Mouse (Mus musculus) limb, embryonic 11.5 days (tissue): ENCODE measurements around the gene Dnajb12. TPM values are rescaled to one million over a fixed set of nuclear protein-coding genes. Genes with fewer than 3 reads are reported as not detected.
A peak's percentile ranks its signal among the peaks of the same experiment; 100 is the strongest.
"Not testable (repeated sequence)": the region's sequence is repeated elsewhere in the genome, so short reads cannot be mapped to it uniquely, and the experiment has no call there.

Experiments
- ATAC-seq: fragments of 200-750 bp; cut with Nextera tagmentation; 2 replicates; pipeline ENCODE4 v1.8.0; 2017; ENCODE audit warnings: low read depth; ENCODE audit not compliant: insufficient number of reproducible peaks, low FRiP score, low TSS enrichment
- DNase-seq: peaks from one replicate; pipeline ENCODE4 v3.0.0-alpha.2; 2015; ENCODE audit warnings: low spot score
- H3K27ac ChIP-seq: fragments of 300-500 bp; sonication (generic); replicated peaks from 2 replicates; pipeline ENCODE4 v1.5.1; 2014; ENCODE audit warnings: low read depth, mild to moderate bottlenecking, low read length
- H3K27me3 ChIP-seq: fragments of 300-500 bp; sonication (generic); 2 replicates; pipeline ENCODE4 v1.6.1; 2014; ENCODE audit warnings: mild to moderate bottlenecking, low read length, mixed read lengths; ENCODE audit not compliant: control insufficient read depth, insufficient read depth
- H3K36me3 ChIP-seq: fragments of 300-500 bp; sonication (generic); 2 replicates; pipeline ENCODE4 v1.6.1; 2014; ENCODE audit warnings: mild to moderate bottlenecking, low read length, moderate library complexity, mixed read lengths; ENCODE audit not compliant: control insufficient read depth, insufficient read depth
- H3K4me1 ChIP-seq: fragments of 300-500 bp; sonication (generic); 2 replicates; pipeline ENCODE4 v1.6.1; 2014; ENCODE audit warnings: low read length, mixed read lengths; ENCODE audit not compliant: control insufficient read depth, insufficient read depth
- H3K4me2 ChIP-seq: fragments of 300-500 bp; sonication (generic); 2 replicates; pipeline ENCODE4 v1.6.1; 2014; ENCODE audit warnings: low read depth, mild to moderate bottlenecking, moderate library complexity; ENCODE audit not compliant: severe bottlenecking
- H3K4me3 ChIP-seq: fragments of 300-500 bp; sonication (generic); 2 replicates; pipeline ENCODE4 v1.5.1; 2014; ENCODE audit warnings: low read depth, low read length
- H3K9ac ChIP-seq: fragments of 300-500 bp; sonication (generic); 2 replicates; pipeline ENCODE4 v1.6.1; 2014; ENCODE audit warnings: mild to moderate bottlenecking, low read length
- H3K9me3 ChIP-seq: fragments of 300-500 bp; sonication (generic); 2 replicates; pipeline ENCODE4 v1.6.1; 2016; ENCODE audit warnings: low read length; ENCODE audit not compliant: control insufficient read depth
- WGBS: fragments of 180-500 bp; shearing (Covaris S2); extraction: QIAGEN DNeasy Blood & Tissue Kit; methylation state at CpG from one replicate; pipeline ENCODE4 v1.1.7; 2014; 5-methylcytosine and 5-hydroxymethylcytosine counted together
- polyA plus RNA-seq: library from polyadenylated mRNA; unstranded; fragments of >200 nt; fragmentation: Nextera tagmentation; extraction: Ambion mirVana; gene quantifications from 2 replicates; pipeline ENCODE4 v1.2.1, GENCODE M21; 2014

Dnajb12 gene
- polyA plus RNA-seq, 1 experiment from 2014 or later, result 23.8 TPM

GRCm38 (mm10) chr10:59863620-59864019, 15.7 kb upstream of the Dnajb12 start:
- Histone ChIP-seq H3K9me3 (no peaks in the 10 kb centered on the region), H3K36me3 (no peaks in the 10 kb centered on the region), H3K27ac (no peak overlapping the region), H3K9ac (no peak overlapping the region), H3K4me1 (no peaks in the 10 kb centered on the region), H3K4me3 (no peak overlapping the region), H3K4me2 (no peak overlapping the region), H3K27me3 (no peaks in the 10 kb centered on the region)
- ATAC-seq, result no peak
- DNase-seq, result no peak
- 34% methylated on average over 4 of the region's 4 CpGs for WGBS

GRCm38 (mm10) chr10:59864232-59864875, 15.0 kb upstream of the Dnajb12 start:
- no peaks in the 10 kb centered on the region for H3K27me3 ChIP-seq
- DNase-seq (no peak), ATAC-seq (no peak)
- no peaks in the 10 kb centered on the region for H3K36me3 ChIP-seq
- no peaks in the 10 kb centered on the region for H3K9me3 ChIP-seq
- H3K27ac ChIP-seq, result no peak overlapping the region
- WGBS, result 83% methylated on average over 19 of the region's 19 CpGs
- H3K4me2 ChIP-seq, result no peak overlapping the region
- H3K4me1 ChIP-seq, result no peaks in the 10 kb centered on the region
- H3K4me3 ChIP-seq, result no peak overlapping the region
- no peak overlapping the region for H3K9ac ChIP-seq

GRCm38 (mm10) chr10:59864884-59865726, 14.3 kb upstream of the Dnajb12 start:
- WGBS, result 32% methylated on average over 13 of the region's 13 CpGs
- DNase-seq (peak; percentile 95), ATAC-seq (peak; percentile 53; the same call in 1 of the 2 replicates)
- Histone ChIP-seq H3K4me2 (no peak overlapping the region), H3K27ac (no peak overlapping the region), H3K9me3 (no peaks in the 10 kb centered on the region), H3K27me3 (no peaks in the 10 kb centered on the region), H3K9ac (no peak overlapping the region), H3K36me3 (no peaks in the 10 kb centered on the region), H3K4me1 (no peaks in the 10 kb centered on the region), H3K4me3 (no peak overlapping the region)

GRCm38 (mm10) chr10:59868266-59868665, 11.1 kb upstream of the Dnajb12 start:
- Histone ChIP-seq H3K9me3 (no peaks in the 10 kb centered on the region), H3K9ac (no peak overlapping the region), H3K36me3 (no peaks in the 10 kb centered on the region), H3K4me2 (no peak overlapping the region), H3K27me3 (no peaks in the 10 kb centered on the region), H3K4me1 (no peaks in the 10 kb centered on the region), H3K27ac (no peak overlapping the region), H3K4me3 (no peak overlapping the region)
- WGBS, result 70% methylated on average over 11 of the region's 11 CpGs
- DNase-seq (no peak), ATAC-seq (no peak)

- no peaks in the 10 kb centered on the region for H3K4me1 ChIP-seq
- 85% methylated on average over 6 of the region's 6 CpGs for WGBS
- DNase-seq, result no peak
- no peak for ATAC-seq
- no peaks in the 10 kb centered on the region for H3K9me3 ChIP-seq
- H3K27ac ChIP-seq, result no peak overlapping the region
- H3K4me2 ChIP-seq, result no peak overlapping the region
- no peaks in the 10 kb centered on the region for H3K36me3 ChIP-seq
- no peak overlapping the region for H3K9ac ChIP-seq
- H3K27me3 ChIP-seq, result no peaks in the 10 kb centered on the region
- no peak overlapping the region for H3K4me3 ChIP-seq
Observed at GRCm38 (mm10) chr10:59870038-59870437, 9.3 kb upstream of the Dnajb12 start.

- 89% methylated on average over 4 of the region's 4 CpGs for WGBS
- H3K27me3 ChIP-seq, H3K4me1 ChIP-seq, H3K9me3 ChIP-seq, H3K9ac ChIP-seq, H3K27ac ChIP-seq, DNase-seq, ATAC-seq, H3K36me3 ChIP-seq, H3K4me2 ChIP-seq, H3K4me3 ChIP-seq: not testable (repeated sequence)
Observed at GRCm38 (mm10) chr10:59872651-59873050, 6.7 kb upstream of the Dnajb12 start.

- Histone ChIP-seq H3K27ac (no peak overlapping the region), H3K9ac (no peak overlapping the region), H3K4me3 (no peak overlapping the region), H3K9me3 (no peaks in the 10 kb centered on the region), H3K4me1 (no peaks in the 10 kb centered on the region), H3K27me3 (no peaks in the 10 kb centered on the region), H3K36me3 (no peaks in the 10 kb centered on the region), H3K4me2 (no peak overlapping the region)
- DNase-seq, result no peak
- no peak for ATAC-seq
- 91% methylated on average over 5 of the region's 5 CpGs for WGBS
Observed at GRCm38 (mm10) chr10:59873206-59873605, 6.2 kb upstream of the Dnajb12 start.

- no peak overlapping the region for H3K4me2 ChIP-seq
- WGBS, result 81% methylated on average over 5 of the region's 5 CpGs
- H3K36me3 ChIP-seq, result no peaks in the 10 kb centered on the region
- no peaks in the 10 kb centered on the region for H3K4me1 ChIP-seq
- H3K9ac ChIP-seq, result no peak overlapping the region
- no peak overlapping the region for H3K27ac ChIP-seq
- no peaks in the 10 kb centered on the region for H3K27me3 ChIP-seq
- DNase-seq, result no peak
- ATAC-seq, result no peak
- H3K9me3 ChIP-seq, result no peaks in the 10 kb centered on the region
- no peak overlapping the region for H3K4me3 ChIP-seq
Observed at GRCm38 (mm10) chr10:59873613-59874012, 5.7 kb upstream of the Dnajb12 start.
